Mouse (Mus musculus): ENCODE measurements around the gene Pard3b. TPM values are rescaled to one million over a fixed set of nuclear protein-coding genes. Genes with fewer than 3 reads are reported as not detected.

The Pard3b gene
- polyA plus RNA-seq, 1 experiment from 2014 or later: 19.9 TPM

DNA sequence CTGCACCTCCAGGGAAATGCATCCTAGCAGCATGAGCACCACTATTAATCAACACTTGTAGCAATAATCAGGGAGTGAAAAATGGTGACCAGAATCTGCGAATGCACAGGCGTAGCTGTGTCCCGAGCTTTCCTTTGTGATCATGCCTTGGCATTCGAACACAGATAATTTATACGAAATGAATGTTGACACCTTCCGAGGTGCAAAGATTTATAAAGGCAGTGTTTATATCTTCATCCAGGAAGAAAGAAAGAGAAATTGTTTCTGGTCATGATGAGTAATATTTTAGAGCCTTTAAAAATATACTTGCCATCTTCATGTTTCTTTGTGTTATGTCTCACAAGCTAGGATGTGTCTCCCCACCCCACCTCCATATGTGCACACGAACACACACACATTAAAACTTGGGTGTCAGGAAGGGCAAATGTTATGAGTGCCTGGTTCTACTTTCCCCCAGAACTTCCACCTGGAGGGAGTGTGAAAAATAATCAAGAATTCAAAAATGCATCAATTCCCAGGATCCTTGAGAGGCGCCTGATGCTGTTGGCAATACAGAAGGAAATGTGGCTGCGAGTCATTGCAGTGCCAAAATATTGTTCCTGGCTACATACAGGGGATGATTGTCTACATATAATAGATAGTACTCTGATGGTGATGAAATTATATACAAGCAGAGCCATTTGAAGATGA lies 926.6 kb downstream of the Pard3b start:
- no peak overlapping the region for H3K27ac ChIP-seq
- WGBS: 87% methylated on average over 9 of the region's 9 CpGs
- H3K9ac ChIP-seq: no peak overlapping the region
- no peaks in the 10 kb centered on the region for H3K36me3 ChIP-seq
- H3K4me3 ChIP-seq: no peak overlapping the region
- no peaks in the 10 kb centered on the region for H3K27me3 ChIP-seq
- peaks cover 23% of the 10 kb centered on the region for H3K4me1 ChIP-seq
- H3K9me3 ChIP-seq: no peaks in the 10 kb centered on the region
- no peak overlapping the region for H3K4me2 ChIP-seq
- no peak for ATAC-seq (ENCODE audit: insufficient number of reproducible peaks, insufficient read depth, low FRiP score, low TSS enrichment, low read depth)

DNA sequence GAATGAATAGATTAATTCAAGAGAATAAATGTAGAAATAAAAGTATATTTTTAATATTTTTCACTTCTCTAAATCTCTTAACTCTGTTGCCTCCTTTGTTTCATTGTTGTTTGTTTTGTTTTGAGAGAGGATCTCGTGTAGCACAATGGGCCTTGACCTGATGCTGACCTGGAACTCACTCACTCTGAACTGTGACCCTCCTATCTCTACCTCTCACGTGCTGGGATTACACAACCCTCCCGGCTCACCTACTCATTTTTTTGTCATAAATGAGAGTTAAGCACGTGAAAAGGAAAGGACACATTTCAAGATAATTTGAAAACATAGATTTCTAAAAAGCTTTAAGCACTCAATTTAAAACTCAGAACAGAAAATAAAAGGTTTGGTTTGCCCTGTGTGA lies 928.0 kb downstream of the Pard3b start:
- H3K9ac ChIP-seq: no peak overlapping the region
- no peaks in the 10 kb centered on the region for H3K9me3 ChIP-seq
- ATAC-seq (ENCODE audit: insufficient number of reproducible peaks, insufficient read depth, low FRiP score, low TSS enrichment, low read depth): no peak
- no peaks in the 10 kb centered on the region for H3K27me3 ChIP-seq
- H3K36me3 ChIP-seq: no peaks in the 10 kb centered on the region
- no peak overlapping the region for H3K4me3 ChIP-seq
- no peak overlapping the region for H3K4me2 ChIP-seq
- H3K27ac ChIP-seq: no peak overlapping the region
- WGBS: 26% methylated on average over 4 of the region's 4 CpGs
- H3K4me1 ChIP-seq: peaks cover 23% of the 10 kb centered on the region

DNA sequence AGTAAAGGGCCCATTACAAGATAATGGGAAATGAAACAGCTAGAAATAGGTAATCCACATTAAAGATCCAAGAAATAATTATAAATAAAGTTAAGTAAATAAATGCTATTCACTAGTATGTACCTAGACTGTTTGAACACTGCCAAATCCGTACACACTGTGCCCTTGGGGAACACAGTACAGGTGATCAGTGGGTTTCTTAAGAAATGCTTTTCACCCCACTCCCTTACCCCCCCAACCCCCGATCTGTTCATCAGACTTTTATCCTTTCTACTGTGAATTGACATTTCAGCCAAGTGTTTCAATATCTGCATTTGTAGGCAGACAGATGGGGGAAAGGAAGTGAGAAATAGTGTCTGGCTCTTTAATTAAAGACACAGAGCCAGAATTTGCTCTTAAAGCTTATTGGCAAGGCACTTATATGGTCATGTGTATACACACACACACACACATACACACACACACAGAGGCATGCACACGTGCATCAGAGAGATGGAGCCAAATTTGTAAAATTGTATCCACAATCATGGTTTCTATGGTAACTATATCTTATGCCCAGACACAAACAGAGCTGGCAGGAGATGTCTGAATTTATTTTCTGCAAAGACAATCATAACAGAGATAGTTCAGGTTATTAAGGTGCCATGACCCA lies 938.4 kb downstream of the Pard3b start:
- Histone ChIP-seq H3K4me3 (no peak overlapping the region), H3K27me3 (0 out of 2 replicates have a peak, but pooled peaks cover 3% of the 10 kb centered on the region), H3K4me1 (peaks cover 14% of the 10 kb centered on the region), H3K4me2 (no peak overlapping the region), H3K36me3 (no peaks in the 10 kb centered on the region), H3K9me3 (no peaks in the 10 kb centered on the region), H3K9ac (no peak overlapping the region), H3K27ac (no peak overlapping the region)
- no peak for ATAC-seq (ENCODE audit: insufficient number of reproducible peaks, insufficient read depth, low FRiP score, low TSS enrichment, low read depth)
- 65% methylated on average over 3 of the region's 3 CpGs for WGBS

DNA sequence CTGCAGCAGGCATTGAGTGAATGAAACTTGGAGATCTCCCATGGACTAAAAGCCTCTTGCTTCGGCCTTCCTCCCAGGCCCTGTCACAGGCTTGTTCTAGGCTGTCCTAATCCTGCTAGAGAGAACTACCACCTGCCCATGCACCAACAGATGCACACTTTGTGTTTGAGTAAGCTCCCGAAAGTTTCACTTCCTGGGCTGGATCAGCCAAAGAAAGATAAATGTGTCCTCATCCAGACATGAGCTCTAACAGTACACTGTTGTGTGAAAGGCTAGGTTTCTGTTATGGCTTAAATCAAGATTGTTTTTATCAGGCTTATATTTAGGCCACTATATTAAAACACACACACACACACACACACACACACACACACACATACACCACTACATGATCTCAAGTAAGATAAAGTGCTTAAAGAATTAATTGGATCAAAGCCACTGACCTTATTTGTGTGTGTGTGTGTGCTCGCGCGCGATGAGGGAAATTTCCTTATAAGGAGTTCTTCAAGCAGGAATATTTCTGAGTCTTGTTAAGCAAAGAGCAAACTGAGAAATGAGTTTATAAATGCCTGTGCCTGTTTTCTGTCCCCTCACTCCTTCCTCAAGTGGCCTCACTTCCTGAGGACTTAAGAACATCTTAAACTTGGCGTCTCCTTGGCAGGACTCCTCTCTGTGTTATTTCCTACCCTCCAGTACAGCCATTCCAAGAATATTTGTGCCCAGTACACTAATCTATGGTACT lies 940.6 kb downstream of the Pard3b start:
- no peak for ATAC-seq (ENCODE audit: insufficient number of reproducible peaks, insufficient read depth, low FRiP score, low TSS enrichment, low read depth)
- H3K4me1 ChIP-seq: peaks cover 14% of the 10 kb centered on the region
- H3K27me3 ChIP-seq: 0 out of 2 replicates have a peak, but pooled peaks cover 3% of the 10 kb centered on the region
- WGBS: 68% methylated on average over 7 of the region's 7 CpGs
- H3K4me3 ChIP-seq: no peak overlapping the region
- H3K27ac ChIP-seq: no peak overlapping the region
- no peak overlapping the region for H3K9ac ChIP-seq
- no peaks in the 10 kb centered on the region for H3K36me3 ChIP-seq
- H3K4me2 ChIP-seq: no peak overlapping the region
- H3K9me3 ChIP-seq: no peaks in the 10 kb centered on the region

DNA sequence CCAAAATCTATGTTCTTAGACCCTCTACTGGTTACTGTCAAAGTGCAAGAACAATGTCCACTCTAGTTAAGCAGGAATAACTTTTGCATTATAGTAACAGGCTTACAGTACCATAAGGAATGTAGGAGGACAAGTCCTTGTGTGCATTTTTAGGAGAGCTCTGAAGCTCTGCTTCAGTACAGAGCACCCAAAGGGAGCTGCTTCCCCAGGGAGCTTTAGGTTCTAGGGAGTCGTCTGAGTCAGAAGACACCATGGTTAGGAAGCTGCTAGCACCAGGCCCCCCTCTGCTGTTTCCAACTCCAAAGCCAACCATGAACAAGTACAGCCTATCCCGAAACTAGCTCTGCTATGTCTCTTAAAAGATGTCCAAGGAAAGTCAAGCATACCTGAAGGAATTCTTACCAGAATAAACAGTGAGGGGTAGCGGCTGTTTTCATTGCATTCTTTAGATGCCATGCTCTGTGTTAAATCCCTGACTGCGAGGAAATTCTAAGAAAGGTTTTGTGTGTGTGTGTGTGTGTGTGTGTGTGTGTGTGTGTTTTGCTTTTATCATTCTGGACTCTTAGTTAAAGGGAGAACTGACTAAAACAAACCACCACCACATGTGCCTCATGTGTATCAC lies 941.8 kb downstream of the Pard3b start:
- Histone ChIP-seq H3K4me2 (no peak overlapping the region), H3K27me3 (0 out of 2 replicates have a peak, but pooled peaks cover 3% of the 10 kb centered on the region), H3K9ac (no peak overlapping the region), H3K36me3 (no peaks in the 10 kb centered on the region), H3K27ac (no peak overlapping the region), H3K4me1 (peaks cover 14% of the 10 kb centered on the region), H3K4me3 (no peak overlapping the region), H3K9me3 (no peaks in the 10 kb centered on the region)
- ATAC-seq (ENCODE audit: insufficient number of reproducible peaks, insufficient read depth, low FRiP score, low TSS enrichment, low read depth): no peak
- 33% methylated on average over 4 of the region's 4 CpGs for WGBS

DNA sequence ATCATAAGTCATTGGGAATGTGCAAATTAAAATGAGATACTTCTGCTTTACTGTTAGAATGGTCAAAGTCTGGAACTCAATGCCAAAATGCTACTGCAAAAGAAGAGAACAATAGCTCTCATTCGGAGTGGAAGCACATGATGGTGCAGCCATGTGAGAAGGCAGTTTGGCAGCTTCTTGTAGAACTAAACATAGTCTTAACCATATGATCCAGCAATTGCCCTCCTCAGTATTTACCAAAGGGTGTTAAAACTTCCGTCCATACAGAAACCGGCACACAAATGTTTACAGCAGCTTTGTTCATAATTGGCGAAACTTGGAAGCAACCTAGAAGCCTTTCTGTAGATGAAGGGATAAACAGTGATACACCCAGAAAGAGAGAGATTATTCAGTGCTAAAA lies 943.9 kb downstream of the Pard3b start:
- ATAC-seq (ENCODE audit: insufficient number of reproducible peaks, insufficient read depth, low FRiP score, low TSS enrichment, low read depth): no peak
- Histone ChIP-seq H3K27me3 (0 out of 2 replicates have a peak, but pooled peaks cover 3% of the 10 kb centered on the region), H3K4me3 (no peak overlapping the region), H3K27ac (no peak overlapping the region), H3K36me3 (no peaks in the 10 kb centered on the region), H3K9me3 (no peaks in the 10 kb centered on the region), H3K4me1 (peaks cover 14% of the 10 kb centered on the region), H3K4me2 (no peak overlapping the region), H3K9ac (no peak overlapping the region)
- 80% methylated on average over 4 of the region's 4 CpGs for WGBS

DNA sequence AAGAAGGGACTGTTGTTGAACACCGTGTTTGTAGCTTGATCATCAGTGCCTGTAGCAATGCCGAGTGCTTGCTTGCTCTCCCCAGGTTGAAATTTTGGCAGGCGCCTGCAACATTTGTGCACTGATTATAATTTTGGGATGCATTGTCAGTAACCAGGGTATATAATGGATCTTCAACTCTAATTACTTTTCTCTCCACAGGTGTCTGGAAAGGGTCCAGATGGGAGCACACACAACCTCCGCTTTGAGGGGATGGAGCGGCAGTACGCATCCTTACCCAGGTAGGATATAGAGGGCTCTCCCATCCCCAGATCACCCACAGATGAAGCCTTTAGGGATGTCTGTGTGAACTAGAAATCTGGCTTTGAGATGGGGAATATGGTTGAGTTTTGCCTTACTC lies 948.9 kb downstream of the Pard3b start:
- H3K36me3 ChIP-seq: no peaks in the 10 kb centered on the region
- peaks cover 24% of the 10 kb centered on the region for H3K4me1 ChIP-seq
- H3K9ac ChIP-seq: no peak overlapping the region
- no peak for ATAC-seq (ENCODE audit: insufficient number of reproducible peaks, insufficient read depth, low FRiP score, low TSS enrichment, low read depth)
- no peak overlapping the region for H3K27ac ChIP-seq
- H3K9me3 ChIP-seq: no peaks in the 10 kb centered on the region
- H3K4me2 ChIP-seq: no peak overlapping the region
- 87% methylated on average over 6 of the region's 6 CpGs for WGBS
- no peaks in the 10 kb centered on the region for H3K27me3 ChIP-seq
- H3K4me3 ChIP-seq: no peak overlapping the region

DNA sequence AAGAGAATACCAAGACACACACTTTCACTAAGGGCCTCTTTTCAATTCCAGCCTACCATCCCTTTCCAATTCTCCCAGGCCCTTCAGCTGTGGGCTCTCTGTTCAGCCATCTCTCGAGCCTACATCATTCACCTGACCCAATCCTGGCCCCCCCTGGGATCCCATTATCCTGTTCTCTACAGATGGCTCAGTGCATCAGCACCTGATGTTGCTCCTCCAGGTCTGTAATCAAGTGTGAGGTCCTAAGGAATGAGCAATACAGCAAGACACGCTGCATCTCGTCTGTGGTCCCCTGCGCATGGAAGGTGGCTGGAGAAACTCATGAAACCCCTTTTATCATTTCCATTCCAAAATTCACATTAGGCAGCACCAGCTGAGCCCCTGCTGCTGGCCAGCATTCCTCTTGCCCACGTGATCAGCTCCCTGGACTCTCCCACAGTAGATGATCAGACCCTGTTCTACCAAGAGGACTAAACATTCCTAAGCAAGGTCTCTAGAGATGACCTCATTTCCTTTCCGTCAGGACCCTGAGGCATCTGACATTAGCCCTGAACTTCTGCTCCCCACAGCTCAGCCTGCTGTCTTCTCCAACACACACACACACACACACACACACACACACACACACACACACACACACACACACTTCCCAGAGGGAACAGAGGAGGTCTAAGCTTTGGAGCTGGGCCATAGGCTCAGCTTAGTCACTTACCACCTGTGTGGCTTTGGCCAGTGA lies 952.8 kb downstream of the Pard3b start:
- Histone ChIP-seq H3K4me1 (peaks cover 24% of the 10 kb centered on the region), H3K27ac (no peak overlapping the region), H3K36me3 (no peaks in the 10 kb centered on the region), H3K4me2 (no peak overlapping the region), H3K9me3 (no peaks in the 10 kb centered on the region), H3K27me3 (no peaks in the 10 kb centered on the region), H3K9ac (no peak overlapping the region), H3K4me3 (no peak overlapping the region)
- 49% methylated on average over 6 of the region's 6 CpGs for WGBS
- ATAC-seq (ENCODE audit: insufficient number of reproducible peaks, insufficient read depth, low FRiP score, low TSS enrichment, low read depth): no peak

DNA sequence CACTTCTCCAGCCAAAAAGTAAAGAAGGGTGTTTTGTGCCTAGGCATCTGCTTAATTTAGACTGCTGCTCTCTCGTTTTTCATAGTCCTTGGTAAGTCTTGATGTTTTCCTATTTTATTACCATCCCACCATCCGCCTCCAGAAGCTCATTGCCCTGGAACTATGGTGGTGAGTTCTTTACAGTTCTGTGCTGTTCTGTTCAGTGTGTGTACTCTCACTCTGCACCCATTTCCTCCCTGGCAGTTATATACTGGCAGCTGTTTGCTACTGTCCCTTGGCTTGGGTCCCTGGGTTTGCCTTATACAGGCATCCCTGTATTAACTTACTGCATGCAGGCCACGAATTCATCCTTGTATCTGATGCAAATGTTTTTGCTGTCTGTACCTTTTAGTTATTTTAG lies 956.8 kb downstream of the Pard3b start:
- no peak overlapping the region for H3K4me3 ChIP-seq
- 70% methylated on average over 3 of the region's 3 CpGs for WGBS
- H3K27ac ChIP-seq: no peak overlapping the region
- no peaks in the 10 kb centered on the region for H3K27me3 ChIP-seq
- H3K9me3 ChIP-seq: no peaks in the 10 kb centered on the region
- no peak overlapping the region for H3K9ac ChIP-seq
- H3K4me1 ChIP-seq: peaks cover 16% of the 10 kb centered on the region
- no peak overlapping the region for H3K4me2 ChIP-seq
- no peak for ATAC-seq (ENCODE audit: insufficient number of reproducible peaks, insufficient read depth, low FRiP score, low TSS enrichment, low read depth)
- H3K36me3 ChIP-seq: no peaks in the 10 kb centered on the region

DNA sequence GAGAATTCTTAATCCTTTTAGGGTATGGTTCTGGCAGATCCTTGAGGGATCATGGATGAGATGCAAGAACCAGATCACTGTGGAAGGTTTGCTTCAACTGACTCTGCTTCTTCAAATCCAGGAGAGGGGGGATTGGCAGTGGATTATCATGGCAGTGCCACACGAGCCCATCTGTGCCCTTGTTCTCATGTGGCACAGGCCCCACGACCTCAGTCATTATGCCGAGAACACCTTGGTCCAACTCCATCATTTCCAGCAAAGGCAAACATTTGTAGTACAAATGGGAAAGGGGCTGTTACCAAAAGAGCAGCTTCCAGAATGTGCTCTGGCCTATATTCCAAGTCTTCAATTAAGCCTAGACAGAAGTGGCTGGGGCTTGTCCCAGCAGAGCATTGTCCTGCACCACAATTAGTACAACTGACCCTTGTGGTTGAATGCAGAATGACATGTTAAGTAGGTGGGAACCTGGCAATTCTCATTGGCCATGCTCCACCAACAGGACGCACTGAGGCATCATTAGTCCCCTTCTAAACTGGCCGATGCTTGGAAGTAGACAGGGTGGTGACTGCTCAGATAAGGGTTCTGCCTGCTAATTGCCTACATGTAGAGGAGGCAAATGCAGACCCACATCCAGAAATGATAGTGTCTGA lies 959.3 kb downstream of the Pard3b start:
- H3K9ac ChIP-seq: no peak overlapping the region
- no peak overlapping the region for H3K27ac ChIP-seq
- H3K4me3 ChIP-seq: no peak overlapping the region
- no peaks in the 10 kb centered on the region; the same call in 1 of the 2 replicates for H3K27me3 ChIP-seq
- H3K4me2 ChIP-seq: no peak overlapping the region
- H3K4me1 ChIP-seq: no peaks in the 10 kb centered on the region
- H3K9me3 ChIP-seq: no peaks in the 10 kb centered on the region
- no peaks in the 10 kb centered on the region for H3K36me3 ChIP-seq
- no peak for ATAC-seq (ENCODE audit: insufficient number of reproducible peaks, insufficient read depth, low FRiP score, low TSS enrichment, low read depth)
- WGBS: 93% methylated on average over 5 of the region's 5 CpGs

DNA sequence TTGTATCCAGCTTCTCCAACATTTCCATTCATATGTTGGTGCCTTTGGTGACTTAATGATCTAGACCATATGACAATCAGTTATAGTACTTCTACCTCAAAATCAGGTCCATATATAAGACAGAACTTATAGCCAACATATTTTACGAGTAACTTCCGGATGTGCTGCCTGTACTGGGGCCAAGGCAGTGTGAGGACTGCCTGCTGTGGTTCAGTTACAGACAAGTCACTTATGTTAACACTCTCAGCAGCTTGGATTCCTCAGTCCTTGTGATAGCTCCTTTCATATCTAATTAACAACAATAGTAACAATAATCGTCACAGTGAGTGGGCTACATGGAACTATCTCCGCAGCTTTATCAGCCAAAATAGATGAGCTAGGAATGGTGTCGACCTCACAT lies 959.9 kb downstream of the Pard3b start:
- H3K27me3 ChIP-seq: no peaks in the 10 kb centered on the region; the same call in 1 of the 2 replicates
- no peak overlapping the region for H3K4me2 ChIP-seq
- H3K4me3 ChIP-seq: no peak overlapping the region
- no peaks in the 10 kb centered on the region for H3K4me1 ChIP-seq
- H3K27ac ChIP-seq: no peak overlapping the region
- H3K36me3 ChIP-seq: no peaks in the 10 kb centered on the region
- no peaks in the 10 kb centered on the region for H3K9me3 ChIP-seq
- no peak overlapping the region for H3K9ac ChIP-seq
- WGBS: 90% methylated on average over 5 of the region's 5 CpGs
- no peak for ATAC-seq (ENCODE audit: insufficient number of reproducible peaks, insufficient read depth, low FRiP score, low TSS enrichment, low read depth)
